Mouse (Mus musculus): ENCODE measurements around the gene Hipk3. TPM values are rescaled to one million over a fixed set of nuclear protein-coding genes. Genes with fewer than 3 reads are reported as not detected.

Hipk3 gene
- polyA plus RNA-seq, 1 experiment from 2014 or later: 4.4 TPM

DNA sequence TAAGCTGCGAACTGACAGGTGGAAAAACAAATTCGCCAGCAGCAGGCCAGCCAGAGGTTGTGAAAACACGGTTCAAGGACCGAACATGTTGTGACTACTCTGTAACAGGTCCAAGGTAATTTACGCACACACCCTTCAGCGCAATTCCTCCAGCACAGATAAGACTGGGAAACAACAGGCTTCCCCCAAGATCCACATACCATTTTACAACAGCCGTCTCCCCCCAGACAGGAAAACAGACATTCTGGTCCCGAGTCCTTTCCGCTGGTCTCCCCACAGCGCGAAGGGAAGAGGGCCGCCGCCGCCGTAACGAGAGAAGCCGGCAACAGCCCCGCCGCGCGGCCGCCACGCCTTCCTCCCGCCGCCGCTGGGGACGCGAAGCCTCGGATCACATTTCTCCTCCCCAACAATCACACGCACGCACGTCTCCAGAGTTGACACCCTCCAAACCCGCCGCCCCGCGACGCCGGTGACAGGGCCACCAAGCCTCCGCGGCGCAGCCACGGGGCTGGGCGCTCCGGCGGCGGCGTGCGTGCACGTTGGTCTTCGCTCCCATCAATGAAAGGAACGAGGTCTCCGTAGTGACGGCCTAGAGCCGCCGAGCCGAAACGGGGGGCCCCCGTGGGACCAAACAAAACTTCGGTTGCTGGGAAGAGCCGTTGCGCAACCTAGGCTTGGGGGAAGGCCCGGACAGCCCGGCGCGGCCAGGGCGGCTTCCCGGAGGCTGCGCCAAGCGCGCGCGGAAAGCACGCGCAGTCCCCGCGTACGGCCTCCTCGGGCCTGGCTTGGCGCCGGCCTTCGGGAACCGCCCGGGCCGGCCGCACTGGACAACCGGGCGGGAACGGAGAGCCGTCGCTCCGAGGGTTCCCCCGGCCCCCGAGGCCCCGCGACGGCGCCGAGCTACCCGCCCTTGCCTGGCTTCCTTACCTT is 960 bp downstream of the Hipk3 start:
- Histone ChIP-seq H3K9me3 (replicated peaks) (no peaks in the 10 kb centered on the region), H3K9ac (peak overlapping the region; percentile 98), H3K4me3 (peak overlapping the region; percentile 89), H3K27me3 (0 out of 2 replicates have a peak, but pooled peaks cover 5% of the 10 kb centered on the region), H3K4me1 (peaks cover 9% of the 10 kb centered on the region), H3K36me3 (ENCODE audit: poor library complexity, severe bottlenecking) (no peaks in the 10 kb centered on the region), H3K27ac (peak overlapping the region; percentile 99), H3K4me2 (peak overlapping the region; percentile 81)
- under 1% methylated on average over 88 of the region's 99 CpGs for WGBS
- ATAC-seq: peak; percentile 75

DNA sequence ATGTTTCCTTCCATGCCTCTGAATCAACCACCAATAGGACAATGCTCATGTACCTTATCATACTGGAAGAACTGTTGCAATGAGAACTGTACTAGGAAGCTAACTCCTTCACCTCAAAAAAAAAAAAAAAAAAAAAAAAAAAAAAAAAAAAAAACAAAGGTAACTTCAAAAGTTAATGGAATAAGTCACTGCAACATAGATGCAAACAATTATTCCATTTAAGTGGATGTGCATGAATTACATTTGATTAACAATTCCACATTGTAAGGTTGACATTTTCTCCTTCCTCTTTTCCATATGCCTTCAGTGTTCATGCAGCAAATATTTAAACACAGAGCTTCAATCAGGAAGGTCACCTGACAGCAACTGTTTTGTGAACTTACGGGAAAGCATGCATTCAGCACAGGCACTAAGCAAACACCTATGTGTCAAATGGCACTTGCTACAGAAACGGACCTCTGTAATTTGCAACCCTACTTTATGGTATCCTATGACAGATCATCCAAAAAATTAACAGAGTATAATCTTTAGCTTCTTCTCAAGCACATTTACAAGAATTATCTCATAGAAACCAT is 2.9 kb downstream of the Hipk3 start:
- 59% methylated on average over 2 of the region's 2 CpGs for WGBS
- H3K27ac ChIP-seq: no peak overlapping the region
- no peak for ATAC-seq
- H3K36me3 ChIP-seq (ENCODE audit: poor library complexity, severe bottlenecking): no peaks in the 10 kb centered on the region
- no peak overlapping the region for H3K4me3 ChIP-seq
- H3K4me1 ChIP-seq: peaks cover 9% of the 10 kb centered on the region
- no peak overlapping the region for H3K9ac ChIP-seq
- H3K4me2 ChIP-seq: no peak overlapping the region
- H3K27me3 ChIP-seq: 0 out of 2 replicates have a peak, but pooled peaks cover under 1% of the 10 kb centered on the region
- no peaks in the 10 kb centered on the region for H3K9me3 ChIP-seq (replicated peaks)

- Histone ChIP-seq H3K9ac (no peak overlapping the region), H3K27ac (no peak overlapping the region), H3K4me3 (no peak overlapping the region), H3K27me3 (no peaks in the 10 kb centered on the region), H3K9me3 (replicated peaks) (no peaks in the 10 kb centered on the region), H3K4me2 (no peak overlapping the region), H3K4me1 (peaks cover 9% of the 10 kb centered on the region), H3K36me3 (ENCODE audit: poor library complexity, severe bottlenecking) (no peaks in the 10 kb centered on the region)
- no peak for ATAC-seq
- 72% methylated on average over 2 of the region's 2 CpGs for whole genome bisulfite sequencing
Measured at GRCm38 (mm10) chr2:104490761-104491160, 3.5 kb downstream of the Hipk3 start.

GRCm38 (mm10) chr2:104489851-104490250 is 4.4 kb downstream of the Hipk3 start:
- WGBS: 81% methylated on average over 2 of the region's 2 CpGs
- no peaks in the 10 kb centered on the region for H3K9me3 ChIP-seq (replicated peaks)
- no peaks in the 10 kb centered on the region for H3K27me3 ChIP-seq
- peaks cover 6% of the 10 kb centered on the region for H3K4me1 ChIP-seq
- no peak for ATAC-seq
- no peak overlapping the region for H3K4me3 ChIP-seq
- H3K36me3 ChIP-seq (ENCODE audit: poor library complexity, severe bottlenecking): no peaks in the 10 kb centered on the region
- H3K4me2 ChIP-seq: no peak overlapping the region
- H3K27ac ChIP-seq: no peak overlapping the region
- H3K9ac ChIP-seq: no peak overlapping the region

DNA sequence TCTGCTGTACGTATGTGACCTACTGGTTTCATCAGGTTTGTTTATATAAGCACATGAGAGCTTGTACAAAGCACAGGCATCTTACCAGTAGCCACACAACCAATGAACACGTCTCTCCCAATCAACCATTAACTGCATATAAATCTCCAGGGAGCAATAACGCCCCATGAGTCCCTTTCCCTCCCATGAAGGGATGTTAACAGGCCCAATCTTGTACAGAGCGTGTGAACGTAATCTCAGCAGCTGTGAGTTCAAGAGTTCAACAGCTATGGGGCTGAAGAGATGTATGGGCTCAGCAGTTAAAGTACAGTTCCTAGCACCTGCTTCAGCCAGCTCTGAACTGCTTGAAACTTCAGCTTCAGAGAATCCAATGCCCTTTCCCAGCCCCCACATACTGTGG is 9.8 kb downstream of the Hipk3 start:
- Histone ChIP-seq H3K4me1 (no peaks in the 10 kb centered on the region), H3K9me3 (replicated peaks) (no peaks in the 10 kb centered on the region), H3K27ac (no peak overlapping the region), H3K4me3 (no peak overlapping the region), H3K9ac (no peak overlapping the region), H3K27me3 (no peaks in the 10 kb centered on the region), H3K36me3 (ENCODE audit: poor library complexity, severe bottlenecking) (no peaks in the 10 kb centered on the region), H3K4me2 (no peak overlapping the region)
- no peak for ATAC-seq
- 76% methylated on average over 5 of the region's 5 CpGs for WGBS

GRCm38 (mm10) chr2:104482156-104482555 is 12.1 kb downstream of the Hipk3 start:
- H3K4me2 ChIP-seq: no peak overlapping the region
- no peak for ATAC-seq
- H3K27me3 ChIP-seq: no peaks in the 10 kb centered on the region
- H3K9ac ChIP-seq: no peak overlapping the region
- H3K9me3 ChIP-seq (replicated peaks): no peaks in the 10 kb centered on the region
- no peak overlapping the region for H3K27ac ChIP-seq
- H3K36me3 ChIP-seq (ENCODE audit: poor library complexity, severe bottlenecking): no peaks in the 10 kb centered on the region
- H3K4me1 ChIP-seq: no peaks in the 10 kb centered on the region
- H3K4me3 ChIP-seq: no peak overlapping the region

DNA sequence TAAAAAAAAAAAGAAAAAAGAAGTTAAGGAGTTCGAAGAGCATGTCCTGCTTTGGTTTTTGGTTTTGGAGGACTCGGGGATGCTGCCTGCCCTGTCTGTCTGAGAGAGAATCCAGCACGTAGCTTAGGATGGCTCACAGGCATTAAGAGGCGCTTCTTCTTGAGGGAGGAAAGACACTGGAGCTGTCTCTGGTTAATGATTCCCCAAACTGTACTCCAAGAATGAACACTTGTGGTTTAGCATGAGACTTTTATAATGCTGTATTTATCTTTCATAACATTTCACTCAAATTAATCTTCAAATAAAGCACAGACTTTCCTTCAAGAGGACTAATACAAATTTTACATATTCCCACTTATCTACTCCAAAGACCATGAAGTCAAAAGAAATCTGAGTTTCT is 15.2 kb downstream of the Hipk3 start:
- H3K27ac ChIP-seq: no peak overlapping the region
- H3K36me3 ChIP-seq (ENCODE audit: poor library complexity, severe bottlenecking): no peaks in the 10 kb centered on the region
- no peaks in the 10 kb centered on the region for H3K4me1 ChIP-seq
- ATAC-seq: no peak
- H3K9me3 ChIP-seq (replicated peaks): no peaks in the 10 kb centered on the region
- H3K4me3 ChIP-seq: no peak overlapping the region
- H3K27me3 ChIP-seq: no peaks in the 10 kb centered on the region
- H3K4me2 ChIP-seq: no peak overlapping the region
- WGBS: 90% methylated on average over 4 of the region's 4 CpGs
- no peak overlapping the region for H3K9ac ChIP-seq

DNA sequence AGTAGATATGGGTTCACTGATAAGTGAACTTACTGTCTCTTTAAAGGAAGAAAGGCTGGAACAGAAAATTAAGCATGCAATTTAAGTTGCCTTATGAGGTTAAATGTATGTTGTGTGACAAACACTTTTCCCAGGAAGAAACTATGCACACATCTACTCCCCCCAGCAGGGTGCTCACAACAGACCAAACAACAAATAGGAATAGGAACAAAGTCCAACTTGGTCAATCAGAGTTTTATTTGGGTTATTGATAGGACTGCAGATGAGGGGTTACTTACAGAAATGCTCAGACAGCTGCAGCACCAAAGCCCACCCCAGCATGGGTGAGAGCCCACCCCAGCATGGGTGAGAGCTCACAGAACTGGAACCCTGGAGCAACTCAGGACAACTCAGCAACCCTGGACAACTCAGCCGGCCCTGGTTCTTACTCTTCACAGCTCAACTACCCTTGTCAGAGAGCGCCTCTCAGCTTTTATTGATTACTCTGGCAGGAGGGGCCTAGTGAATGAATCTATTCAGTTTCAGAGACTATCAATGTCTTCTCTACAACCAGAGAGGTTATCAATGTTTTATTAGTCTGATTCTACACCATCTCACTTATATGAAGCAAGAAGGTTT is 16.7 kb downstream of the Hipk3 start:
- Histone ChIP-seq H3K4me2 (no peak overlapping the region), H3K27ac (no peak overlapping the region), H3K9ac (no peak overlapping the region), H3K4me1 (no peaks in the 10 kb centered on the region), H3K4me3 (no peak overlapping the region), H3K36me3 (ENCODE audit: poor library complexity, severe bottlenecking) (no peaks in the 10 kb centered on the region), H3K9me3 (replicated peaks) (no peaks in the 10 kb centered on the region), H3K27me3 (no peaks in the 10 kb centered on the region)
- no peak for ATAC-seq
- WGBS: 68% methylated on average over 2 of the region's 2 CpGs

- Histone ChIP-seq H3K9me3 (replicated peaks) (no peaks in the 10 kb centered on the region), H3K4me3 (no peak overlapping the region), H3K4me2 (no peak overlapping the region), H3K4me1 (0 out of 2 replicates have a peak, but pooled peaks cover 3% of the 10 kb centered on the region), H3K9ac (no peak overlapping the region), H3K27me3 (no peaks in the 10 kb centered on the region), H3K36me3 (ENCODE audit: poor library complexity, severe bottlenecking) (peaks cover 7% of the 10 kb centered on the region; the same call in 1 of the 2 replicates), H3K27ac (no peak overlapping the region)
- ATAC-seq: no peak
- WGBS: 89% methylated on average over 6 of the region's 6 CpGs
Measured at GRCm38 (mm10) chr2:104472056-104472455, 22.2 kb downstream of the Hipk3 start.

DNA sequence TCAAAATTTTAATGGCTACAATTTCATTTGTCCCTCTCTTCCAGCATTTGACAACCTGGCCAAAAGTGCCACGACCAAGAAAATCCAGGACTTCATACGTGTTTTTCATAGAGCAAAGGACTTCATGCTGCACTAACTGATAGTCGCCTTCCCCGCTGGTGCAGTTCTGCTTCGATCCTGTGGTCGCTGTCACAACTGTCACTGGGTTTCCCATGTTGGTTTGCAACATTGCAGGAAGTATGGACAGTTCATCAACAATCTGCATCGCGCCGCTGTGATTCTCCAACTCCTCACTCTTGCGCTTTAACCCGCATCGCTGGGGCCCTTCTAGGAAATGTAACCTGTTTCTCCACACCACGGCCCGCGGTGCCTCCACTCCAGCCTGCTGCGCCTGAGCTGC is 23.1 kb downstream of the Hipk3 start:
- H3K36me3 ChIP-seq (ENCODE audit: poor library complexity, severe bottlenecking): peaks cover 7% of the 10 kb centered on the region; the same call in 1 of the 2 replicates
- 95% methylated on average over 16 of the region's 16 CpGs for WGBS
- no peak for ATAC-seq

DNA sequence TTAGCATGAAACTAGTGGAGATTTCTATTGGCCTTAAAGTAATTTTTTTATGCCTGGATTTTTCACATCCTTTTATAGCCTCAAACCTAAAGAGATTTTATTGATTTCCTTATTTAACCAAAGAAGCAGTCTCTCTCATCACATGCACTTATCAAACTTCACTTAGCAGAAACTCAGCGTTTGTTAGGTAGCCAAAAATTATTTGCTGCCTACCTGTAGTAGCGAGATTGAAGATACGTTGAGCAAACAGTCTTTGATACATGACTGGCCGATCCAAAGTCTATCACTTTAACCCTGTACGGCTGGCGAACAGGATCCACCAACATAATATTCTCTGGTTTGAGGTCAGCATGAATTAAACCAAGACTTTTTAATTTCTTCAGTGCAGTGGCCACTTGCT is 23.7 kb downstream of the Hipk3 start:
- Histone ChIP-seq H3K4me3 (no peak overlapping the region), H3K36me3 (ENCODE audit: poor library complexity, severe bottlenecking) (peaks cover 7% of the 10 kb centered on the region; the same call in 1 of the 2 replicates), H3K4me2 (no peak overlapping the region), H3K9me3 (replicated peaks) (no peaks in the 10 kb centered on the region), H3K27ac (no peak overlapping the region), H3K9ac (no peak overlapping the region), H3K4me1 (0 out of 2 replicates have a peak, but pooled peaks cover 3% of the 10 kb centered on the region), H3K27me3 (no peaks in the 10 kb centered on the region)
- WGBS: 98% methylated on average over 6 of the region's 6 CpGs
- ATAC-seq: no peak

More for the DNA sequence above, 23.1 kb downstream of the Hipk3 start:
- H3K4me1 ChIP-seq: 0 out of 2 replicates have a peak, but pooled peaks cover 3% of the 10 kb centered on the region
- no peaks in the 10 kb centered on the region for H3K27me3 ChIP-seq
- H3K9ac ChIP-seq: no peak overlapping the region
- H3K4me3 ChIP-seq: no peak overlapping the region
- H3K27ac ChIP-seq: no peak overlapping the region
- H3K4me2 ChIP-seq: no peak overlapping the region
- no peaks in the 10 kb centered on the region for H3K9me3 ChIP-seq (replicated peaks)

DNA sequence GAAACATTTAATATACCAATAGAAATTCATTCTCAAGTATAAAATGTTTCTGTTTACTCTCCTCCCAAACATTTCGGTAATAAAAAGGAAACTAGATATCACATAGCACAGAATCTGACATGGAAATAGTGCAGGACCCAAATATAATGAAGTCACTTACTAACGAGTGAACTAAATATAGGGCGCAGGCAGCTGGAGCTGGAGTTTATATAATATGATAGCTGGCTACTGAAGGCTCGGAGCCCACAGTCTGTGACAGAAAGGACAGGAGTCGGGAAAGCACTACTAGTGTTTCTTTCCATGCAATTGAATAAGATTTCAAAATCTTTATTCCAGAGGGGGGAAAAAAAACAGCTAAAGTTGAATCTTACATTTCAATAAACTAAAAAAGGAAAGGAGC is 25.8 kb downstream of the Hipk3 start:
- H3K9me3 ChIP-seq (replicated peaks): no peaks in the 10 kb centered on the region

More for the DNA sequence above, 25.8 kb downstream of the Hipk3 start:
- H3K4me3 ChIP-seq: no peak overlapping the region
- no peak overlapping the region for H3K9ac ChIP-seq
- peaks cover 7% of the 10 kb centered on the region; the same call in 1 of the 2 replicates for H3K36me3 ChIP-seq (ENCODE audit: poor library complexity, severe bottlenecking)
- 0 out of 2 replicates have a peak, but pooled peaks cover 3% of the 10 kb centered on the region for H3K4me1 ChIP-seq
- H3K27ac ChIP-seq: no peak overlapping the region
- WGBS: 70% methylated on average over 5 of the region's 5 CpGs
- H3K27me3 ChIP-seq: no peaks in the 10 kb centered on the region
- no peak for ATAC-seq
- H3K4me2 ChIP-seq: no peak overlapping the region
